Mouse (Mus musculus) fat pad, adult 2 months (tissue): ENCODE data around the gene Wasf2.
A peak's percentile ranks its signal among the peaks of the same experiment; 100 is the strongest.
"Not testable (repeated sequence)": the region's sequence is repeated elsewhere in the genome, so short reads cannot be mapped to it uniquely, and the experiment has no call there.

ENCODE experiments used
- DNase-seq: peaks from one replicate; pipeline ENCODE4 v3.0.0-alpha.2; 2011; ENCODE audit warnings: low read depth, low spot score; ENCODE audit errors: extremely low read depth

The Wasf2 gene

GRCm38 (mm10) chr4:133095734-133096065, 34.6 kb upstream of the Wasf2 start:
- DNase-seq, result not testable (repeated sequence)

- not testable (repeated sequence) for DNase-seq
These were observed 33.6 kb upstream of the Wasf2 start for GRCm38 (mm10) chr4:133096671-133097070.

GRCm38 (mm10) chr4:133101751-133102150, 28.6 kb upstream of the Wasf2 start:
- no peak for DNase-seq

- DNase-seq, result no peak
These were observed 26.6 kb upstream of the Wasf2 start for GRCm38 (mm10) chr4:133103525-133104193.

- DNase-seq, result no peak
These were observed 26.1 kb upstream of the Wasf2 start for GRCm38 (mm10) chr4:133104194-133104569.

GRCm38 (mm10) chr4:133106691-133107090, 23.6 kb upstream of the Wasf2 start:
- no peak for DNase-seq

GRCm38 (mm10) chr4:133107788-133108281, 22.5 kb upstream of the Wasf2 start:
- peak; percentile 78 for DNase-seq

- DNase-seq, result no peak
These were observed 21.6 kb upstream of the Wasf2 start for GRCm38 (mm10) chr4:133108481-133109334.

GRCm38 (mm10) chr4:133109335-133109801, 20.9 kb upstream of the Wasf2 start:
- DNase-seq, result no peak

- DNase-seq, result no peak
These were observed 18.0 kb upstream of the Wasf2 start for GRCm38 (mm10) chr4:133112175-133112838.

- peak; percentile 46 for DNase-seq
These were observed 16.9 kb upstream of the Wasf2 start for GRCm38 (mm10) chr4:133113351-133113882.

GRCm38 (mm10) chr4:133114762-133115161, 15.5 kb upstream of the Wasf2 start:
- DNase-seq, result no peak

- no peak for DNase-seq
These were observed 14.4 kb upstream of the Wasf2 start for GRCm38 (mm10) chr4:133115721-133116429.

- no peak for DNase-seq
These were observed 13.4 kb upstream of the Wasf2 start for GRCm38 (mm10) chr4:133116756-133117470.

- DNase-seq, result peak; percentile 96
These were observed 12.5 kb upstream of the Wasf2 start for GRCm38 (mm10) chr4:133117556-133118411.

GRCm38 (mm10) chr4:133118775-133119375, 11.4 kb upstream of the Wasf2 start:
- no peak for DNase-seq

GRCm38 (mm10) chr4:133119579-133119978, 10.7 kb upstream of the Wasf2 start:
- DNase-seq, result no peak

- no peak for DNase-seq
These were observed 9.4 kb upstream of the Wasf2 start for GRCm38 (mm10) chr4:133120833-133121321.
